Mouse (Mus musculus): ENCODE measurements around the gene Capn7.

- TF ChIP-seq CTCF (IDR thresholded peaks at IDR 0.05; ENCODE audit: low read depth) (no peak), EP300 (optimal IDR thresholded peaks at IDR 0.05) (no peak)
Measured at GRCm38 (mm10) chr14:31402693-31403092, 66.3 kb downstream of the Capn7 start.

Measured in stomach, postnatal 0 days (tissue).